Mouse (Mus musculus) granulocyte monocyte progenitor cell, adult 5-6 weeks (primary cell): ENCODE data around the gene Nrsn2. TPM values are rescaled to one million over a fixed set of nuclear protein-coding genes. Genes with fewer than 3 reads are reported as not detected.

Experiments
- ATAC-seq: replicated peaks from 2 replicates; pipeline ENCODE4 v1.8.0; 2016; ENCODE audit warnings: mild to moderate bottlenecking, moderate TSS enrichment, inconsistent platforms; ENCODE audit not compliant: poor library complexity, severe bottlenecking
- total RNA-seq, 2 experiments: library from RNA; stranded (forward) in 1 of 2; stranded (reverse) in 1 of 2; fragments of 200-712, 200-1000 nt in 1 of 2; fragments of >200 nt in 1 of 2; fragmentation: Nextera tagmentation in 1 of 2; gene quantifications; 2 replicates each; pipeline ENCODE4 v1.2.3; 2014 to 2017

Gene Nrsn2
- total RNA-seq, 2 experiments from 2014 or later: not detected

DNA sequence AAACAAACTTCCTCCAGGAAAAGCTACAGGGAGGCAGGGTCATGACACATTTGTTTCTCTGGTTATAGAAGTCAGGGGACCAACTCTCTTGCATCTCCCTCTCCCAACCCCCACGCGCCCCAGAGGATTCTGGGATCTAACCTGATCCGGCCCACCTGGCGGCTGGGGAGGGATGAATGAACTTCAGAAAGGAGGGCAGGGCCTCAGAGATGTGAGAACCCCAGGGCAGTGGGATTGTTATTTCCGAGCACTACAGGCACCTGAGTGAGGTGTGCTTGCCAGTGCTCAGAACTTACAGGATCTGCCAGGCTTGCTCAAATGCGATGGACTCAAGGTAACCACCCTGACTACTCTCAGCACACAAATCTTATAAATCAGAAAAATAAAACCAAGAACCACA, 31.0 kb downstream of the Nrsn2 start:
- no peak for ATAC-seq

DNA sequence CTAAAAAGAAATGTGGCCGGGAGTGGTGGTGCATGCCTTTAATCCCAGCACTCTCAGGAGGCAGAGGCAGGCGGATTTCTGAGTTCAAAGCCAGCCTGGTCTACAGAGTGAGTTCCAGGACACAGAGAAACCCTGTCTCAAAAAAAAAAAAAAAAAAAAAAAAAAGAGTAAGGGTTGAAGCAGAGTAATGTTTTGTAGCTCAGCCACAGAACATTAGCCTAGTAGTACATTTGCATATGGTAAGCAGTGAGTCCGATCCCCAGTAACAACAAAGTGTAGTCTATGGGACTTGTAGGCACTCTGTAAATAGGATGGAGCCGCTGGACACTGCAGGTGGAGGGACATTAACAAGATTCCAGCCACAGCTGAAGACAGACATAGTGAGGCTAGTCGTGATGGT, 31.5 kb downstream of the Nrsn2 start:
- no peak for ATAC-seq

DNA sequence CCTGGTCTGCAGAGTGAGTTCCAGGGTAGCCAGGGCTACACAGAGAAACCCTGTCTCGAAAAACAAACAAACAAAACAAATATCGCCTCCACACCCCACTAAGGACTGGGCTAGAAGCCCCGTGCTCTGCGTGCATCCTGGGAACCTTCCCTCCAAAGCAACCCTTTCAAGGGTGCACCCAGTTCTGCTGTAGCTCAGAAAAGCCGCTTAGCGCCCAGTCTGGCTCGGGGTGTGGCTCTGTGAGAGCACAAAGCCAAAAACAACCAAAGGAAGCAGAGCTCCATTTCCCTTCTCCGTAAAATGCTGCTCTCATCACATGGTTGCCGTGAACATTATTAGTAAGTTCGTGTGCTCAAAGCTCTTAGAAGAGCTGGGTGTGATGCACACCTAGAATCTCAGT, 32.1 kb downstream of the Nrsn2 start:
- no peak for ATAC-seq

DNA sequence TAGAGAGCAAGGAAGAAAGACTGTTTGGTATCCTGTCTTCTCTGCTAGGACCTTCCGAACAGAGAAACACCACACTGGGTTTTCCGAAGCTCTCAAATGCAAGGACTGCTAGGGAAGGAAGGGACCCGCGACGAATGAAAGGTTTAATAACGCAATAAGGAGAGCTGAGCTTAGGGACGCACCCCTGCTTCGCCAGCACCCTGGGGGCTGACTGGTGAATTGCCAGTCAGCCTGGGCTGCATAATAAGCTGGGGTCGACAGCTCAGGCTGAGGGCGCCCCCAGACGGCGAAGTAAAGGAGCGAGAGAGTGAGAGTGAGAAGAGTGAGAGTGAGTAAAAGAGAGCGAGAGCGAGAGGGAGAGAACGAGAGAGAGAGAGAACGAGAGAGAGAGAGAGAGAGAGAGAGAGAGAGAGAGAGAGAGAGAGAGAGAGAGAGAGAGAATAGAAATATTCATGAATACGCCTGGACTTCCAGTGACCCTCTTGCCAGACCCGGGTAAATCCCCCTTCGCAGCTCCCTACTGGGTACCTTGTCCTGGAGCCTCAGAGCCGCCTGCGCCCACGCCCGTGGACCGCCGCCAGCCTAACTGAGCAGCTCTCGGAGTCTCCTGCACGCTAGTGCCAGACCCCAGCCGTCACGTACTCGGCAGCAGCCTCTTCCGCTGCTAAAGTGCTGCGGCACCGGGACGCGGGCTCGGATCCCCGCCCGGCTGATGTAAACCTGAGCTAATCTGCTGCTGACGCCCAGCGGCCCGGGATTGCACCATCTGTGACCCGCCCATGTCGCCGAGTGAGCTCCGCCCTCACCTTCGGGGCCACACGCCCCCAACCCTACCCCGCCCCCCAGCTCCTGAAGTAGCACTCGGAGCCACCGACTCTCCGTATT, 32.9 kb downstream of the Nrsn2 start, which contains the start of gene Trib3:
Gene Trib3 (minus strand): TSS at position 704 of the 885 bp plus-strand sequence.
- ATAC-seq: peak; percentile 90

DNA sequence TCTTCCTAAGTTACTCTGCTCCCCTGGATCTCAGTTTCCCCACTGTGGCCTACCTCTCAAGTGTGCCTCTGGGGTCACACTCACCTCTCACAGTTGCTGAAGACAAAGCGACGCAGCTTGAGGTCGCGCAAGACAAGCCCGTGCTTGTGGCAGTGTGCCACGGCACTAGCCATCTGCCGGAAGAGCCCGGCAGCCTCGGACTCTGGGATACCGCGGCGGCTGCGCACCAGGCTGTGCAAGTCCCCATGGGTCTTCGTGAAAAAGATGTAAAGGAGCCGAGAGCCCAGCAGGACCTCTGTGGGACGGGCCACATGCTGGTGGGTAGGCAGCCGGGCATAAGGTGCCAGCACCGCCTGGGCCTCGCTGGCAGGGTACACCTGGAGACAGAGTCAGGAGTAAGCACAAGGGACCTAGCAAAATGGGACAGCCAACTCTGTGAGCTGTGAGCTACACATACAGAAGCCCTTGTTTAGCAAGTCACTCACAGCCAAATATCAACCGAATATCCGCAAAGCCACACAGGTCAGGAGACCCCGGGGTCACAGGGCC, 36.7 kb downstream of the Nrsn2 start:
- ATAC-seq: no peak

DNA sequence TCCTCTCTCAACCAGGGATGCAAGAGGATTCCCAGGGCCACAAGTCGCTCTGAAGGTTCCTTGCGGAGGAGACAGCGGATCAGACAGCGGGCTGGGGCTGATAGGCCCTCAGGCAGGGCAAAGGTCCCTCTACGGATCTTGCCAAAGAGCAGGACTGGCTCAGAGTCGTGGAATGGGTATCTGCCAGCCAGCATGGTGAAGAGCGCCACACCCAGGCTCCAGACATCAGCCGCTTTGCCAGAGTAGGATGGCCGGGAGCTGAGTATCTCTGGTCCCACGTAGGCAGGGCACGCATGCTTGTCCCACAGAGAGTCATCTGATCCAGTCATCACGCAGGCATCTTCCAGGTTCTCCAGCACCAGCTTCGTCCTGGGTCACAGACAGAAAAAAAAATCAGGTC, 38.1 kb downstream of the Nrsn2 start:
- ATAC-seq: no peak

DNA sequence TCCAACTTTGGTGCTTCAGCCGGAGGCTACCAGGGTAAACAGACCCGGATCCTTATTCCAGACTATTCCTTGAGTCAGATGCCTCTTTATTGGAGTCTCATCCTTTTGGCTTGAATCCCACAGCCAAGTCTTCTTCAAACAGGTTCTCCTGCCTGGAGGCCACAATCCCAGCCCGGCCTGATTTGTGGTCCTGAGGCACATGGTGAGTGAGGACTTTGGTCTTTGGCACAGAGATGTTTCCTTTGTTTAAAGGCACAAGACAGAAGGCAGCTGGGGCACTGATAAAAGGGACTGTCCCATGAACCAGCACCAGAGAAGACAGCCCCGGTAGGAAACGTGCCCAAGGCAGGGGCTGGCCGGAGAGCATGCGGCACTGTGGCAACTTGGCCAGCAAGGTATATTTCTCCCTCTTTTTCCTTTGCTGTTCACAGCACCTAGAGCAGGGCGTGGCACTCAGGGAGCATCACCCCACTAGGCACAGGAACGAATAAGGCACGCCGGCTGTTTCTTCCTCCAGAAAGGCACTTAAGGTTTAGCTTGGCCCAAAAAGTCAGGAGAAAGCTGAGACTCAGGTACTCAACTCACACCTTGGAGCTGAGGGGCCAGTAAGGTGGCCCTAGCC, 38.7 kb downstream of the Nrsn2 start:
- no peak for ATAC-seq

DNA sequence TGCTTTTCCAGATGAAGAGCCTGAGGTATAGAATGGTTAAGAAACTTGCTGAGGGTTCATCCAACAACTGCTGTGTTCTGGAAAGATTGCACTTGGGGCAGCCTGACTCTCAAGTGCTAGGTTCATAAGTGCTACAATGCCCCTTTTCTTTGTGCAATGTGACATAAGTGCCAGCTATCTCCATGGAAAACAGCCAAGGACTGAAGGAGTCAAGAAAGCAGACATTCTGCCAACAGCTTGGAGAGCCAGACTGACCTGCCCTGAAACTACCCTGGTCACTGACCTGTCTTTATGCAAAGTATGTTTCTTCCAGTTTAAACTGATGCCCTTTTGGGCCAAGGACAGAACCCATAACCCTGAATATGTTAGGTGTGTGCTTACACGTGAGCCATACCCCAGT, 39.6 kb downstream of the Nrsn2 start:
- no peak for ATAC-seq

DNA sequence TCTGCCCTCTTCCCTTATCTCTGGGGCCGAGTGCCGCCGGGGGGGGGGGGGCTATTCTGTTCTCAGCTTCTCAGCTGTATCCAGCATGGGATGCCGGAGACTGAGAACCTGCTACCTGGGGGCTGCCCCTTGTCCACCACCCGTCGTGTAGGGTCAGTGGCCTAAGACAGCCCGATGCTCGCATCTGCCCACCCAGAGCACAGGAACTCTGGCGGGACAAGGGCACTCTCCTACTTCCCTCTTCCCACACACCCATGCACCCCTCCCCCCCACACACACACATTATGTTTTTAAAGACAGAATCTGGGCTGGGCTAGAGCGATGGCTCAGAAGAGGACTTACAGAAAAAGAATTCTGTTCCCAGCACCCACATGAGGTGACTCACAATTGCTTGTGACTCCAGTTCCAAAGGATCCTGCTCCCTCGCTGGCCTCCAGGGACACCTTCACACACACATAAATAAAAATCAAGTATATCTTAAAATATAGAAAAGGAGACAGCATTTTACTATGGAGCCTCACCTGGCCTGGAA, 41.1 kb downstream of the Nrsn2 start:
- ATAC-seq: peak; percentile 32; the same call in 1 of the 2 replicates

DNA sequence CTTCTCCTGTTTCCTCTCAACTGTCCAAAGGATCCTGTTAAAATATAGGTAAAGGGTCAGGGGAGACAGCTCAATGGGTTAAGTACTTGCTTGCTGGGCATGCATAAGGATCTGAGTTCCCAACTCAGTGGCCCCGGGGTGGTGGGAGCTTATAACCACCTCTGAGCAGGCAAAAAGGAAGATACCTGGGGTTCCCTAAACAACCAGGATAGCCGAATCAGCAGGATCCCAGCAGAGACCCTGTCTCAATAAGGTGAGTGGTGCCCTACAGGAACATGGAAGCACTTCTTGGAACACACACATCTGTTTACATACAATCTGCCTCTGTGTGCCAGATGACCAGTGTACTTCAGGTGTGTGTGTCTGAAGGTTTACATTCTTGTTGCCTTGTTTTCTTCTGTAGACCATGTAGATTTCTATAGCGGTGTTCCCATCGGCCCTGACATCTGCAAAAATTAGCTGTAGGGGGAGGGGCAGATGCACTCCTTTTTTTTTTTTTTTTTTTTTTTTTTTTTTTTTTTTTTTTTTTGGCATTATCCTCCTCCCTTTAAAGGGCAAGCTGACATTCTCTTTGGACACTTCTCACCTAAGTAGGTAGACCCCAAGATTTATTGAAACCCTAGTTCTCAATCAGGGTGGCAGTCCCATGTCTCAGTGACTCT, 43.0 kb downstream of the Nrsn2 start:
- no peak for ATAC-seq

GRCm38 (mm10) chr2:152332101-152332825, 44.2 kb downstream of the Nrsn2 start, which contains the start of gene Rbck1:
Gene Rbck1 (minus strand): TSS chr2:152332653.
- peak; percentile 82 for ATAC-seq

- ATAC-seq: no peak
Observed at GRCm38 (mm10) chr2:152330858-152331423, 45.5 kb downstream of the Nrsn2 start.

GRCm38 (mm10) chr2:152327980-152328379, 48.5 kb downstream of the Nrsn2 start:
- no peak for ATAC-seq

GRCm38 (mm10) chr2:152326654-152327053, 49.8 kb downstream of the Nrsn2 start:
- ATAC-seq: no peak

GRCm38 (mm10) chr2:152326157-152326556, 50.3 kb downstream of the Nrsn2 start:
- ATAC-seq: no peak

DNA sequence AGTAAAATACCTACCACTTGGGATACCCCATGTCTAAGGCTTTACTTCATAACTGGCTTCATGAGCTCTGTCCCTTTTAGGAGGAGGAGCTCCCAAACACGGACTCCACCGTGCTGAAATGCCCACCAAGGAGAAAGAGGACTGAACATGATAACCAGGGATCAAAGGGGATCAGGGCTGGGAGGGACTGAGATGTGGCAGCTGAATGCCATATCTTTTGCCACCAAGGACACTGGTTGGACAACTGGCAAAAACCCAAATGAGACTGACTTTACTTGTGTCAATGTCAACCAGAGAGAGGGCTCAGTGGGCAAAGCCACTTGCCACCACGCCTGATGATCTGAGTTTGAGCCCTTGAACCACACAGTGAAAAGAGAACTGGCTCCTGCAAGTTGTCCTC, 51.6 kb downstream of the Nrsn2 start:
- ATAC-seq: no peak

- ATAC-seq: no peak
Observed at GRCm38 (mm10) chr2:152323971-152324370, 52.5 kb downstream of the Nrsn2 start.

GRCm38 (mm10) chr2:152322198-152322597, 54.2 kb downstream of the Nrsn2 start:
- ATAC-seq: no peak

GRCm38 (mm10) chr2:152321558-152321957, 54.9 kb downstream of the Nrsn2 start:
- no peak for ATAC-seq
